Mouse (Mus musculus): ENCODE measurements at regions not wholly inside any gene's neighbourhood (a gene's known extent, or its start where the extent isn't known, plus 50 kb on each side); places are given as distances from the start of the nearest gene placed in this dataset.
A peak's percentile ranks its signal among the peaks of the same experiment; 100 is the strongest.

GRCm38 (mm10) chr3:151889738-151890137 lies 52.3 kb upstream of the Ptgfr start:
- Histone ChIP-seq H3K36me3 (replicated peaks) (no peaks in the 10 kb centered on the region), H3K27ac (peak overlapping the region; percentile 75), H3K4me3 (no peak overlapping the region), H3K27me3 (ENCODE audit: poor library complexity, severe bottlenecking) (no peaks in the 10 kb centered on the region), H3K9me3 (no peaks in the 10 kb centered on the region), H3K4me1 (peaks cover 19% of the 10 kb centered on the region; the same call in 1 of the 2 replicates)
- no peak for DNase-seq (ENCODE audit: extremely low spot score, low spot score)
- 72% methylated on average over 8 of the region's 8 CpGs for WGBS
